Mouse (Mus musculus): ENCODE results near the gene Nthl1. TPM values are rescaled to one million over a fixed set of nuclear protein-coding genes. Genes with fewer than 3 reads are reported as not detected.

Nthl1 gene
- polyA plus RNA-seq, 1 experiment = 9.8 TPM

DNA sequence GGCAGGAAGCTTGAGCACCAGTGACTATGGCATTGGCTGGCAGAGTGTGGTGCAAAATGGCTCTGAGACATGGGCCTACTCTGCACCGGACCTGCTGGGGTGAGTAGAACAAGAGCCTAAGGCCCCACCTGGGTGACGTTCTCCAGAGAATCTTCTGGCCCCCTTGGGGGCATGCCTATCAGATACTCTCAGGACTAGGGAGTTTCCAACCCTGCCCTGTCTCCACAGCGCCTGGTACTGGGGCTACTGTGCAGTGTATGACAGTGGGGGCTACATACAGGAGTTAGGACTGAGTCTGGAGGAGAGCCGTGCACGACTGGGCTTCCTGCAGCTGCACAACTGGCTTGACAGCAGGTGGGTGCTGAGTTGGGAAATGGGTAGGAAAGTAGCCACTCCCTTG is 39.2 kb upstream of the Nthl1 start:
- no peak for TF ChIP-seq CTCF (IDR thresholded peaks at IDR 0.05; ENCODE audit: borderline replicate concordance, control insufficient read depth, extremely low read depth, insufficient read depth, low read length, poor library complexity)
- TF ChIP-seq POLR2A (IDR thresholded peaks at IDR 0.05; ENCODE audit: control insufficient read depth, extremely low read depth, insufficient read depth, low read length, poor library complexity) = no peak
- Histone ChIP-seq H3K27ac (ENCODE audit: control insufficient read depth, insufficient read depth, low read length) (no peak overlapping the region), H3K4me3 (ENCODE audit: control insufficient read depth, insufficient read depth, low read length) (no peak overlapping the region), H3K27me3 (ENCODE audit: control insufficient read depth, insufficient read depth, low read length) (no peaks in the 10 kb centered on the region), H3K36me3 (ENCODE audit: control insufficient read depth, insufficient read depth, low read length) (peaks cover 12% of the 10 kb centered on the region), H3K4me1 (replicated peaks; ENCODE audit: control insufficient read depth, insufficient read depth, low read length) (no peaks in the 10 kb centered on the region)
- no peak for DNase-seq
- 93% methylated on average over 5 of the region's 5 CpGs for WGBS

- Histone ChIP-seq H3K27ac (ENCODE audit: control insufficient read depth, insufficient read depth, low read length) (no peak overlapping the region), H3K36me3 (ENCODE audit: control insufficient read depth, insufficient read depth, low read length) (peaks cover 16% of the 10 kb centered on the region), H3K4me1 (replicated peaks; ENCODE audit: control insufficient read depth, insufficient read depth, low read length) (no peaks in the 10 kb centered on the region), H3K27me3 (ENCODE audit: control insufficient read depth, insufficient read depth, low read length) (no peaks in the 10 kb centered on the region), H3K4me3 (ENCODE audit: control insufficient read depth, insufficient read depth, low read length) (no peak overlapping the region)
- 96% methylated on average over 26 of the region's 26 CpGs for WGBS
- no peak for DNase-seq
- TF ChIP-seq POLR2A (IDR thresholded peaks at IDR 0.05; ENCODE audit: control insufficient read depth, extremely low read depth, insufficient read depth, low read length, poor library complexity) = no peak
- TF ChIP-seq CTCF (IDR thresholded peaks at IDR 0.05; ENCODE audit: borderline replicate concordance, control insufficient read depth, extremely low read depth, insufficient read depth, low read length, poor library complexity) = no peak
Observed at GRCm38 (mm10) chr17:24593992-24594890, 38.2 kb upstream of the Nthl1 start.

GRCm38 (mm10) chr17:24595126-24596072 is 37.1 kb upstream of the Nthl1 start:
- no peak overlapping the region for H3K27ac ChIP-seq (ENCODE audit: control insufficient read depth, insufficient read depth, low read length)
- no peaks in the 10 kb centered on the region for H3K27me3 ChIP-seq (ENCODE audit: control insufficient read depth, insufficient read depth, low read length)
- H3K36me3 ChIP-seq (ENCODE audit: control insufficient read depth, insufficient read depth, low read length) = peaks cover 16% of the 10 kb centered on the region
- no peak for TF ChIP-seq CTCF (IDR thresholded peaks at IDR 0.05; ENCODE audit: borderline replicate concordance, control insufficient read depth, extremely low read depth, insufficient read depth, low read length, poor library complexity)
- TF ChIP-seq POLR2A (IDR thresholded peaks at IDR 0.05; ENCODE audit: control insufficient read depth, extremely low read depth, insufficient read depth, low read length, poor library complexity) = no peak
- H3K4me1 ChIP-seq (replicated peaks; ENCODE audit: control insufficient read depth, insufficient read depth, low read length) = no peaks in the 10 kb centered on the region
- DNase-seq = no peak
- no peak overlapping the region for H3K4me3 ChIP-seq (ENCODE audit: control insufficient read depth, insufficient read depth, low read length)
- 93% methylated on average over 17 of the region's 17 CpGs for WGBS

GRCm38 (mm10) chr17:24596073-24596466 is 36.4 kb upstream of the Nthl1 start:
- WGBS = 96% methylated on average over 5 of the region's 5 CpGs
- Histone ChIP-seq H3K4me1 (replicated peaks; ENCODE audit: control insufficient read depth, insufficient read depth, low read length) (no peaks in the 10 kb centered on the region), H3K4me3 (ENCODE audit: control insufficient read depth, insufficient read depth, low read length) (no peak overlapping the region), H3K27me3 (ENCODE audit: control insufficient read depth, insufficient read depth, low read length) (no peaks in the 10 kb centered on the region), H3K36me3 (ENCODE audit: control insufficient read depth, insufficient read depth, low read length) (peaks cover 16% of the 10 kb centered on the region), H3K27ac (ENCODE audit: control insufficient read depth, insufficient read depth, low read length) (no peak overlapping the region)
- DNase-seq = no peak
- TF ChIP-seq CTCF (IDR thresholded peaks at IDR 0.05; ENCODE audit: borderline replicate concordance, control insufficient read depth, extremely low read depth, insufficient read depth, low read length, poor library complexity) = no peak
- TF ChIP-seq POLR2A (IDR thresholded peaks at IDR 0.05; ENCODE audit: control insufficient read depth, extremely low read depth, insufficient read depth, low read length, poor library complexity) = no peak

DNA sequence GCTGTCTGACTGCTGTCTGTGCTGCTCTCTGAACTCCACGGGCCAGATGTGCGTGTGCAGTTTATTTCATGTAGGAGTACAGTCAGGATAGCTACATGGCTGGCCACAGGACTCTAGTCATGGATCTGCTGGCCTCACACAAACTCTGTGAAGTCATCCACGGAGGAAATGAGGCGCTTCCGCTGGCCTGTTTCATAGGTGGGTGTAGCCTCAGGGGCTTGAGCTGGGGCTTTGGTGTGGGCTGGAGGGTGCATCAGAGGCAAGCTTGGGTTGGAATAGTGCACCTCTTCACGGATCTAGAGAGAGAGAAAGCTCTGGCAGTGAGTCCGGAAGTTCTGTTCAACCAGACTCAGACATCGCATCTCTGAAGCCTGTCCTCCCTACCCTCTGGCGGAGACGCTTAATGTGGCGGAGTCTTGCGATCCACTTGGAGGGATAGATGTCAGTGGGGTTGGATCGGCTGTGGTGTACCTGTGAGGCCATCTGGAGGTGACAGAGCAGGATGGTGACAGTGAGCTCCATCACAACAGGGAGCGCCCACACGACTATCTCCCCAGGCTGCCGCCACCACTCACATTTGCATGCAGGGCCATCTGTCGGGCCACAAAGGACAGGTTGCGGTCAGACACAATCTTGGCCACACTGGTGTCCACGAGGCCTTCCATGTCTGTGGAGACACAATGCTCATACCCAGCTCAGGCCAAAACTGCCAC is 35.9 kb upstream of the Nthl1 start:
- DNase-seq = no peak
- peaks cover 16% of the 10 kb centered on the region for H3K36me3 ChIP-seq (ENCODE audit: control insufficient read depth, insufficient read depth, low read length)
- H3K4me3 ChIP-seq (ENCODE audit: control insufficient read depth, insufficient read depth, low read length) = no peak overlapping the region
- H3K27me3 ChIP-seq (ENCODE audit: control insufficient read depth, insufficient read depth, low read length) = no peaks in the 10 kb centered on the region
- 95% methylated on average over 19 of the region's 19 CpGs for WGBS
- TF ChIP-seq POLR2A (IDR thresholded peaks at IDR 0.05; ENCODE audit: control insufficient read depth, extremely low read depth, insufficient read depth, low read length, poor library complexity) (no peak), CTCF (IDR thresholded peaks at IDR 0.05; ENCODE audit: borderline replicate concordance, control insufficient read depth, extremely low read depth, insufficient read depth, low read length, poor library complexity) (no peak)
- H3K4me1 ChIP-seq (replicated peaks; ENCODE audit: control insufficient read depth, insufficient read depth, low read length) = no peaks in the 10 kb centered on the region
- no peak overlapping the region for H3K27ac ChIP-seq (ENCODE audit: control insufficient read depth, insufficient read depth, low read length)

DNA sequence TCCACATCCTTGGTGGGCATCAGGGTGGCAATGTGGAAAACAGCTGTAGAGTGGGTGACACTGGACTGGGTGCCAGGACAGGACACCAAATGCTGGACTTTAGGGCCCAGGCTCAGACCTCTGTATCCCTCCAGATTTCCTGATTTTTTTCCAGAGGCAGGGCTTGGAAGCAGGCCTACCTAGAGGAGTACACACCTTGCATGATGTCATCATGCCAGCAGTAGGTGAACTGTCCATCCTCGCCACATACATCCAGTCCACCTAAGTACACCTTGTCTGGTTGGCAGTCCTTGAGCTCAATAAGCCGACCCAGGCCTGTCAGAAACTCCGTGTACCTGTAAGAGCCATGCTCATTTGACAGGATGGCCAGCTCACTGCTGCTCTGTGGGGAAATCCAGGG is 34.5 kb upstream of the Nthl1 start:
- DNase-seq = no peak
- Histone ChIP-seq H3K4me3 (ENCODE audit: control insufficient read depth, insufficient read depth, low read length) (no peak overlapping the region), H3K27me3 (ENCODE audit: control insufficient read depth, insufficient read depth, low read length) (no peaks in the 10 kb centered on the region), H3K4me1 (replicated peaks; ENCODE audit: control insufficient read depth, insufficient read depth, low read length) (no peaks in the 10 kb centered on the region), H3K36me3 (ENCODE audit: control insufficient read depth, insufficient read depth, low read length) (peaks cover 16% of the 10 kb centered on the region), H3K27ac (ENCODE audit: control insufficient read depth, insufficient read depth, low read length) (no peak overlapping the region)
- 96% methylated on average over 3 of the region's 3 CpGs for WGBS
- TF ChIP-seq POLR2A (IDR thresholded peaks at IDR 0.05; ENCODE audit: control insufficient read depth, extremely low read depth, insufficient read depth, low read length, poor library complexity) (no peak), CTCF (IDR thresholded peaks at IDR 0.05; ENCODE audit: borderline replicate concordance, control insufficient read depth, extremely low read depth, insufficient read depth, low read length, poor library complexity) (no peak)

Measured in thymus, adult 2 months (tissue).